Mouse (Mus musculus) frontal cortex, adult 2 months (tissue): Measurements from ENCODE around the gene Slc35e3. TPM values are rescaled to one million over a fixed set of nuclear protein-coding genes. Genes with fewer than 3 reads are reported as not detected.
"Not testable (repeated sequence)": the region's sequence is repeated elsewhere in the genome, so short reads cannot be mapped to it uniquely, and the experiment has no call there.

Source experiments
- DNase-seq, 2 experiments: peaks; one replicate each; pipeline ENCODE4 v3.0.0; 2022; ENCODE audit warnings: low spot score in 1 of 2; ENCODE audit errors: extremely low spot score in 1 of 2
- polyA plus RNA-seq: library from polyadenylated mRNA; depleted of rRNA; stranded (reverse); fragments of >200 nt; gene quantifications from 2 replicates; pipeline ENCODE4 v1.2.3, GENCODE M21; 2012

Slc35e3 gene
- polyA plus RNA-seq, 1 experiment, result 19.0 TPM

GRCm38 (mm10) chr10:117751744-117752143 is 5.6 kb upstream of the Slc35e3 start:
- no peak for DNase-seq

GRCm38 (mm10) chr10:117751282-117751610 is 5.1 kb upstream of the Slc35e3 start:
- no peak for DNase-seq

- no peak for DNase-seq
These were observed 4.5 kb upstream of the Slc35e3 start for GRCm38 (mm10) chr10:117750529-117751281.

GRCm38 (mm10) chr10:117749787-117750343 is 3.7 kb upstream of the Slc35e3 start:
- no peak for DNase-seq

- DNase-seq, result no peak
These were observed 3.0 kb upstream of the Slc35e3 start for GRCm38 (mm10) chr10:117749050-117749686.

- DNase-seq, result no peak
These were observed 2.3 kb upstream of the Slc35e3 start for GRCm38 (mm10) chr10:117748276-117749049.

- no peak for DNase-seq
These were observed 1.5 kb upstream of the Slc35e3 start for GRCm38 (mm10) chr10:117747711-117748110.

- DNase-seq, result peak in 1 of 2 experiments; percentile 11
These were observed 432 bp downstream of the Slc35e3 start for GRCm38 (mm10) chr10:117745570-117746296.

GRCm38 (mm10) chr10:117743917-117744316 is 2.2 kb downstream of the Slc35e3 start:
- DNase-seq, result no peak

- DNase-seq, result no peak
These were observed 3.0 kb downstream of the Slc35e3 start for GRCm38 (mm10) chr10:117743182-117743581.

- DNase-seq, result no peak
These were observed 3.5 kb downstream of the Slc35e3 start for GRCm38 (mm10) chr10:117742618-117743017.

GRCm38 (mm10) chr10:117741698-117742475 is 4.3 kb downstream of the Slc35e3 start:
- no peak for DNase-seq

- no peak for DNase-seq
These were observed 5.2 kb downstream of the Slc35e3 start for GRCm38 (mm10) chr10:117740921-117741320.

- no peak for DNase-seq
These were observed 6.0 kb downstream of the Slc35e3 start for GRCm38 (mm10) chr10:117740171-117740570.

- DNase-seq, result no peak
These were observed 6.6 kb downstream of the Slc35e3 start for GRCm38 (mm10) chr10:117739648-117739948.

GRCm38 (mm10) chr10:117738928-117739647 is 7.1 kb downstream of the Slc35e3 start:
- DNase-seq, result no peak

GRCm38 (mm10) chr10:117738140-117738921 is 7.8 kb downstream of the Slc35e3 start:
- DNase-seq, result no peak

GRCm38 (mm10) chr10:117737498-117737897 is 8.7 kb downstream of the Slc35e3 start:
- not testable (repeated sequence) for DNase-seq
